Comparison of ENCODE assay signal across 8 mouse cellular contexts in genomic region chr7:126587779-126588178, GRCm38 (mm10). TPM values are rescaled to one million over a fixed set of nuclear protein-coding genes. Genes with fewer than 3 reads are reported as not detected.
DNase-seq lines count a peak whose midpoint lies in the region; ATAC-seq lines count a peak whose summit lies in the region.

No protein-coding gene starts in this region.

- peak overlapping the region; percentile 20; the same call in 1 of the 2 replicates for H3K4me3 ChIP-seq in heart, embryonic 13.5 days

- no peak for ATAC-seq in heart, embryonic 13.5 days (ENCODE audit: extremely low read depth, insufficient number of reproducible peaks, low FRiP score, low TSS enrichment)

- H3K27me3 ChIP-seq in heart, embryonic 13.5 days (replicated peaks) = peaks cover 57% of the 10 kb centered on the region

- H3K27ac ChIP-seq in heart, embryonic 13.5 days (replicated peaks) = no peak overlapping the region

- DNase-seq in kidney, adult 9 months = peak; percentile 43
- no peak for DNase-seq in kidney, adult 18-20 months
- DNase-seq in embryo, embryonic 10 days (ENCODE audit: low spot score) = peak; percentile 90
- peak; percentile 85 to 90 for DNase-seq in kidney, postnatal 4 days
- DNase-seq in lung, postnatal 14 days = peak; percentile 79
- peak; percentile 69 for DNase-seq in right cerebral cortex, postnatal 4 days
- no peak for DNase-seq in thymus, adult 18-20 months

- 5% methylated on average over 16 of the region's 16 CpGs for WGBS in heart, embryonic 13.5 days

- H3K4me2 ChIP-seq in heart, embryonic 13.5 days = peak overlapping the region; percentile 58

- H3K9me3 ChIP-seq in heart, embryonic 13.5 days = no peaks in the 10 kb centered on the region

- peak overlapping the region; percentile 68 for H3K9ac ChIP-seq in heart, embryonic 13.5 days

- no peaks in the 10 kb centered on the region for H3K36me3 ChIP-seq in heart, embryonic 13.5 days

- H3K4me1 ChIP-seq in heart, embryonic 13.5 days = peaks cover 9% of the 10 kb centered on the region

RNA-seq across cellular contexts. Expression of gene Cln3, which starts 2.2 kb away (rescaled TPM):
- 19.4 and 22.1 TPM in 2 replicates for polyA plus RNA-seq in heart, embryonic 13.5 days (2015; fragmentation: Nextera tagmentation; extraction: Ambion mirVana)

RNA-seq across cellular contexts. Expression of gene Apobr, which starts 3.0 kb away (rescaled TPM):
- polyA plus RNA-seq in heart, embryonic 13.5 days (2015; fragmentation: Nextera tagmentation; extraction: Ambion mirVana) = 0.15 and 0.33 TPM in 2 replicates

RNA-seq across cellular contexts. Expression of gene Il27, which starts 7.0 kb away (rescaled TPM):
- polyA plus RNA-seq in heart, embryonic 13.5 days (2015; fragmentation: Nextera tagmentation; extraction: Ambion mirVana) = not detected in 2 replicates

RNA-seq across cellular contexts. Expression of gene Eif3c, which starts 21.6 kb away (rescaled TPM):
- polyA plus RNA-seq in heart, embryonic 13.5 days (2015; fragmentation: Nextera tagmentation; extraction: Ambion mirVana) = 129 and 135 TPM in 2 replicates

RNA-seq across cellular contexts. Expression of gene Nupr1, which starts 42.9 kb away (rescaled TPM):
- 6.2 and 9.3 TPM in 2 replicates for polyA plus RNA-seq in heart, embryonic 13.5 days (2015; fragmentation: Nextera tagmentation; extraction: Ambion mirVana)

Comparison
In these comparisons a context has a peak if more than half of its experiments do, and no peak if none do; other contexts are left out.
1. DNase-seq: peak in kidney, adult 9 months (single experiment), embryo, embryonic 10 days (single experiment), kidney, postnatal 4 days (2 of 2), lung, postnatal 14 days (single experiment) and right cerebral cortex, postnatal 4 days (single experiment); none in kidney, adult 18-20 months (single experiment) and thymus, adult 18-20 months (0 of 2).